Mouse (Mus musculus) ES-Bruce4 (cell line): ENCODE measurements around the gene Bpifb9b. TPM values are rescaled to one million over a fixed set of nuclear protein-coding genes. Genes with fewer than 3 reads are reported as not detected.
"Not testable (repeated sequence)": the region's sequence is repeated elsewhere in the genome, so short reads cannot be mapped to it uniquely, and the experiment has no call there.

Source experiments
- H3K27ac ChIP-seq: 2 replicates; pipeline ENCODE4 v1.5.1; 2012; ENCODE audit warnings: low read length, inconsistent platforms; ENCODE audit not compliant: insufficient read depth
- H3K27me3 ChIP-seq: 2 replicates; pipeline ENCODE4 v1.6.1; 2012; ENCODE audit warnings: mild to moderate bottlenecking, low read length, inconsistent platforms; ENCODE audit not compliant: control insufficient read depth, poor library complexity, insufficient read depth, severe bottlenecking
- H3K36me3 ChIP-seq: 2 replicates; pipeline ENCODE4 v1.6.1; 2012; ENCODE audit warnings: inconsistent platforms, mild to moderate bottlenecking, low read length, moderate library complexity; ENCODE audit not compliant: control insufficient read depth, poor library complexity, insufficient read depth, severe bottlenecking
- H3K4me1 ChIP-seq: one replicate; pipeline ENCODE4 v1.8.1; 2011; ENCODE audit warnings: low read length; ENCODE audit not compliant: control insufficient read depth, insufficient read depth
- H3K4me3 ChIP-seq: 2 replicates; pipeline ENCODE4 v1.5.1; 2011; ENCODE audit warnings: low read depth, mild to moderate bottlenecking, low read length
- H3K9ac ChIP-seq: 2 replicates; pipeline ENCODE4 v1.6.1; 2012; ENCODE audit warnings: low read depth, mild to moderate bottlenecking, inconsistent platforms; ENCODE audit not compliant: poor library complexity, severe bottlenecking
- H3K9me3 ChIP-seq: replicated peaks from 2 replicates; pipeline ENCODE4 v1.6.1; 2012; ENCODE audit warnings: mild to moderate bottlenecking, low read length, inconsistent platforms; ENCODE audit not compliant: control insufficient read depth, poor library complexity, insufficient read depth, severe bottlenecking
- CTCF ChIP-seq: IDR thresholded peaks from one replicate; pipeline ENCODE4 v1.8.1; 2011; ENCODE audit warnings: low read depth, low read length
- EP300 ChIP-seq: IDR thresholded peaks from 2 replicates; pipeline ENCODE4 v1.6.1; 2011; ENCODE audit warnings: low read depth, low read length; ENCODE audit not compliant: insufficient read depth
- POLR2A ChIP-seq: IDR thresholded peaks from one replicate; pipeline ENCODE4 v1.8.1; 2011; ENCODE audit warnings: low read length; ENCODE audit not compliant: insufficient read depth
- polyA plus RNA-seq: library from polyadenylated mRNA; stranded (reverse); fragments of >200 nt; gene quantifications from 2 replicates; pipeline ENCODE4 v1.2.4, GENCODE M21; 2011; ENCODE audit warnings: low read depth; ENCODE audit not compliant: missing spikeins, insufficient read depth, insufficient read length

The Bpifb9b gene
- polyA plus RNA-seq, 1 experiment: not detected

DNA sequence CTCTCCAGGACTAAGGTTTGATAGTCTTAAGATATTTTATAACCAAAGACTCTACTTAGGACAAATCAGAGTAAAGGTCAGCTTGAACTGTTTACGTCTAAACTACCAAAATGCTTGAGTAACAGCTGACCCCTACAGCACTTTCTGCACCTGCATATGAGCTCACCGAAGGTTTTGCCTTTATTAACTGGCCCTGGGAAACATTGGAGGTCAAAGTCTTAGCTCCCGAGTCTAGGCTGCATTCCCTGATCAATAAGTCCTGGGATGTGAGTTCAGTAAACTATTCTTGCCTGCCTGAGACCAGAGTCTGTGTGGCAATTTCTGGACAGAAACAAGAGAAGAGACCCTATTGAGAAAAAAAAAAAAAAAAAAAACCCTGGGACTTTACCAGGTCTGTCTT lies 41.1 kb downstream of the Bpifb9b start:
- H3K9me3 ChIP-seq: no peaks in the 10 kb centered on the region
- no peak overlapping the region for H3K4me3 ChIP-seq
- peaks cover 14% of the 10 kb centered on the region for H3K36me3 ChIP-seq
- TF ChIP-seq POLR2A: no peak
- TF ChIP-seq CTCF: no peak
- TF ChIP-seq EP300: no peak
- H3K9ac ChIP-seq: no peak overlapping the region
- no peaks in the 10 kb centered on the region for H3K27me3 ChIP-seq
- H3K27ac ChIP-seq: no peak overlapping the region
- no peaks in the 10 kb centered on the region for H3K4me1 ChIP-seq

DNA sequence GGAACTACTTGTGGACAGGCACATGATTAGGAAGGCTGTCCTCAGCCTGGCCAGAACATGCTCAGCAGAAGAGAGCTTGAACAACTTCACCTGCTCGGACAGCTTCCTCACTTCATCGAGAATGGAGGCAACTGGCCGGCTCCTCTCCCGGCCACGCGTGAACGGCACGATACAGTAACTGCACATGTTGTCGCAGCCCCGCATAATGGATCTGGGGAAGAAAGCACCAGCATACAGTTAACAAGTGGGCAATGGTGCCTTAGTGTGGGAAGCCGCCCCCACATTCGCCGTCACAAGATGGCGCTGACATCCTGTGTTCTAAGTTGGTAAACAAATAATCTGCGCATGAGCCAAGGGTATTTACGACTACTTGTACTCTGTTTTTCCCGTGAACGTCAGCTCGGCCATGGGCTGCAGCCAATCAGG lies 47.0 kb downstream of the Bpifb9b start:
- H3K4me1 ChIP-seq, H3K36me3 ChIP-seq, H3K9me3 ChIP-seq, H3K27me3 ChIP-seq: not testable (repeated sequence)
- peak overlapping the region; percentile 89 for H3K4me3 ChIP-seq
- H3K27ac ChIP-seq: peak overlapping the region; percentile 63
- H3K9ac ChIP-seq: peak overlapping the region; percentile 53

DNA sequence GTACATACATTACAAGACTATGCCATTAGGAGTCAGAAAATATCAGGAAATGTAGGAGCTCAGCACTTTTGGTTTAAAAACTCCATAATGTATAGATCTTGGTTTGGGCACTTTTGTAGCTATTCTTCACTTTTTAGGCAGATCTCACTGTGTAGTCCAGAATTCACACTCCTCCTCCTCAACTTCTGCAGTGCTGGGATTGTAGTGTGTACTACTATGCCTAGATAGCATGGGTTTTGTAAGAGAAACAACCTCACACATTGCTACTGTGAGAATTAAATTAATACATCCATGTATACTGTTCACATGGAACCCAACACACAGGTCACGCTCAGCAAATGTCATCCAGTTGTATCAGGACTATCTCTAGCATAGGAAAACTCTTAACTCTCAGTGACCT lies 60.5 kb downstream of the Bpifb9b start:
- Histone ChIP-seq H3K27ac (no peak overlapping the region), H3K36me3 (peaks cover 12% of the 10 kb centered on the region)
- TF ChIP-seq EP300 (no peak), POLR2A (no peak), CTCF (no peak)

More for the DNA sequence above, 60.5 kb downstream of the Bpifb9b start:
- Histone ChIP-seq H3K4me1 (no peaks in the 10 kb centered on the region), H3K27me3 (no peaks in the 10 kb centered on the region), H3K4me3 (no peak overlapping the region), H3K9ac (no peak overlapping the region), H3K9me3 (no peaks in the 10 kb centered on the region)

Other genes starting within 250 kb of the Bpifb9b start
- not detected in 2 replicates for gene Bpifa3, start 176.9 kb upstream of the Bpifb9b start, polyA plus RNA-seq
- gene Bpifa1, start 164.3 kb upstream of the Bpifb9b start, polyA plus RNA-seq: not detected in 2 replicates
- not detected in 2 replicates for gene Bpifa5, start 144.6 kb upstream of the Bpifb9b start, polyA plus RNA-seq
- gene Bpifb1, start 116.4 kb upstream of the Bpifb9b start, polyA plus RNA-seq: not detected in 2 replicates
- gene Bpifb5, start 83.5 kb upstream of the Bpifb9b start, polyA plus RNA-seq: 0.73 and 0.82 TPM in 2 replicates
- not detected in 2 replicates for gene Bpifb9a, start 49.4 kb upstream of the Bpifb9b start, polyA plus RNA-seq
- gene Cdk5rap1, start 65.8 kb downstream of the Bpifb9b start, polyA plus RNA-seq: 23.8 and 27.1 TPM in 2 replicates
- gene Snta1, start 100.9 kb downstream of the Bpifb9b start, polyA plus RNA-seq: 11.7 and 13.5 TPM in 2 replicates
- gene Cbfa2t2, start 129.3 kb downstream of the Bpifb9b start, polyA plus RNA-seq: 79.9 and 89.5 TPM in 2 replicates
- not detected in 2 replicates for gene 1700003F12Rik, start 239.9 kb downstream of the Bpifb9b start, polyA plus RNA-seq
- gene Actl10, start 244.5 kb downstream of the Bpifb9b start, polyA plus RNA-seq: not detected in 2 replicates